Mouse (Mus musculus) liver, postnatal 0 days (tissue): ENCODE data around the gene Tex2. TPM values are rescaled to one million over a fixed set of nuclear protein-coding genes. Genes with fewer than 3 reads are reported as not detected.

Experiments
- ATAC-seq: fragments of 200-750 bp; cut with Nextera tagmentation; 2 replicates; pipeline ENCODE4 v1.8.0; 2017; ENCODE audit warnings: mild to moderate bottlenecking, moderate library complexity
- DNase-seq: peaks from one replicate; pipeline ENCODE4 v3.0.0-alpha.2; 2016
- H3K27ac ChIP-seq: fragments of 300-500 bp; sonication (generic); 2 replicates; pipeline ENCODE4 v1.5.1; 2014; ENCODE audit warnings: antibody characterized with exemption, moderate library complexity, mild to moderate bottlenecking, low read depth
- H3K27me3 ChIP-seq: fragments of 300-500 bp; sonication (generic); 2 replicates; pipeline ENCODE4 v1.6.1; 2014; ENCODE audit warnings: low read length, control low read depth, mixed read lengths; ENCODE audit not compliant: insufficient read depth
- H3K36me3 ChIP-seq: fragments of 300-500 bp; sonication (generic); replicated peaks from 2 replicates; pipeline ENCODE4 v1.6.1; 2014; ENCODE audit warnings: mild to moderate bottlenecking, control low read depth, low read length, moderate library complexity, mixed read lengths; ENCODE audit not compliant: insufficient read depth
- H3K4me1 ChIP-seq: fragments of 300-500 bp; sonication (generic); 2 replicates; pipeline ENCODE4 v1.6.1; 2014; ENCODE audit warnings: antibody characterized with exemption, mild to moderate bottlenecking, control low read depth; ENCODE audit not compliant: insufficient read depth
- H3K4me2 ChIP-seq: fragments of 300-500 bp; sonication (generic); 2 replicates; pipeline ENCODE4 v1.6.1; 2014; ENCODE audit warnings: low read depth, mild to moderate bottlenecking, low read length, moderate library complexity, mixed read lengths
- H3K4me3 ChIP-seq: fragments of 300-500 bp; sonication (generic); 2 replicates; pipeline ENCODE4 v1.5.1; 2014; ENCODE audit warnings: low read depth, low read length
- H3K9ac ChIP-seq: fragments of 300-500 bp; sonication (generic); replicated peaks from 2 replicates; pipeline ENCODE4 v1.6.1; 2014; ENCODE audit warnings: mild to moderate bottlenecking, moderate library complexity
- H3K9me3 ChIP-seq: fragments of 300-500 bp; sonication (generic); 2 replicates; pipeline ENCODE4 v1.6.1; 2016; ENCODE audit warnings: mild to moderate bottlenecking, control low read depth, low read length, mixed read lengths
- CTCF ChIP-seq: sonication (generic); IDR thresholded peaks from 2 replicates; pipeline ENCODE4 v1.5.1; 2016; ENCODE audit warnings: antibody characterized with exemption, low read depth
- EP300 ChIP-seq: IDR thresholded peaks from 2 replicates; pipeline ENCODE4 v1.6.1; 2016; ENCODE audit warnings: antibody characterized with exemption, low read depth, mild to moderate bottlenecking
- WGBS: fragments of 180-500 bp; shearing (Covaris S2); extraction: QIAGEN DNeasy Blood & Tissue Kit; methylation state at CpG from one replicate; pipeline ENCODE4 v1.1.7; 2014; ENCODE audit not compliant: insufficient replicate concordance; 5-methylcytosine and 5-hydroxymethylcytosine counted together
- polyA plus RNA-seq: library from polyadenylated mRNA; unstranded; fragments of >200 nt; fragmentation: Nextera tagmentation; extraction: Ambion mirVana; gene quantifications from 2 replicates; pipeline ENCODE4 v1.2.1, GENCODE M21; 2015

Tex2 gene
- polyA plus RNA-seq, 1 experiment from 2014 or later: 11.3 TPM

DNA sequence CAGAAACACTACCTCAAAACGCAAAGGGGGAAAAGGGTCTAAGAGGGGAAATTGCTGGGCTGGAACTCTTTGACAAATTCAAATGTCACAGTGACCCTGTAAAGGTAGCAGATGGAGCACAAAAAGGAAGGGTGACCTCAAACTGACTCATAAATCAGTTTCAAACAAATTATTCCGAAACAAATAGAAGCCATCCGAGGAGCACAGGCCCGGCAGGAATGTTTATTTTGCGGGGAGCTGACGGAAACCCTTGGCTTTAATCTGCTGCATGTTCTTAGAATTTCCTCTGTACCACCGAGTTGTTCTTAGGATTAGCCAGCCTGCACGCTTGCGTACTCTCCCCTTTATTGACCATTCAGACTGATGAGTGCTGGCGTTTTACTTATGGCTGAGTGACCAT is 123.2 kb downstream of the Tex2 start:
- no peak overlapping the region for H3K9ac ChIP-seq
- no peak overlapping the region for H3K27ac ChIP-seq
- WGBS: 63% methylated on average over 10 of the region's 10 CpGs

DNA sequence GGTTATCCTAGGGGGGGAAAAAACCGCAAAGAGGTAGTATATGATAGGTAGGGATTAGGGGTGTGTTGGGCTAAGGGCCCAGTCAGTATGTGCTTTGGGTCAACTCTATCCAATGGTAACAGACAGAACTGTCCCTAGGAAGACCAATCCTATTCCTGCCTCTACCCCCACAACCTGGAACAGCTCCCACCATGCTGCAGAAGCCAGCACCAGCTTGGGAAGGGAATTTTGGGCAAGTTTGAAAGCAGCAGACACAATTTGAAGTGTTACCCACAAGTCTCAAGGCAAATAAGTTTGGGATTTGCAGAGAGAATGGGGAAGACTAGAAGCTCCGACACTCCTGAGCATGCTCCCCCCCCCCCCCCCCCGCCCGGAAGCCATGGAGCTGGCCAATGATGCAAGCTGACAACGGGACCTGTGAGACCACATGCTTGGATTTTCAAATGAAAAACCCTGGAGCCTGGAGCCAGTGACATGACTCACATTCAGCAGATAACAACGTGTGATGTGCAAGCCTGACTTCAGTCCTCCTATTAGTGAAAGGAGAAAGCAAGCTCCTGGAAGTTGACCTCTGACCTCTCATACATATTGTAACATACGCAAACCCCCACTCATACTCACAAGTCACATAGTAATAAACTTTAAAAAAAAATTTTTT is 124.1 kb downstream of the Tex2 start:
- Histone ChIP-seq H3K27me3 (no peaks in the 10 kb centered on the region), H3K9me3 (no peaks in the 10 kb centered on the region), H3K4me2 (no peak overlapping the region), H3K27ac (peak overlapping the region; percentile 98), H3K9ac (no peak overlapping the region), H3K4me1 (peaks cover 21% of the 10 kb centered on the region), H3K36me3 (no peaks in the 10 kb centered on the region), H3K4me3 (no peak overlapping the region)
- TF ChIP-seq EP300 (no peak), CTCF (no peak)
- 45% methylated on average over 7 of the region's 7 CpGs for WGBS
- no peak for DNase-seq
- no peak for ATAC-seq

More for the DNA sequence above, 123.2 kb downstream of the Tex2 start:
- H3K36me3 ChIP-seq: no peaks in the 10 kb centered on the region
- H3K27me3 ChIP-seq: no peaks in the 10 kb centered on the region
- DNase-seq (no peak), ATAC-seq (no peak)
- H3K9me3 ChIP-seq: no peaks in the 10 kb centered on the region
- peaks cover 20% of the 10 kb centered on the region for H3K4me1 ChIP-seq
- TF ChIP-seq CTCF (no peak), EP300 (no peak)
- no peak overlapping the region for H3K4me3 ChIP-seq
- no peak overlapping the region for H3K4me2 ChIP-seq

DNA sequence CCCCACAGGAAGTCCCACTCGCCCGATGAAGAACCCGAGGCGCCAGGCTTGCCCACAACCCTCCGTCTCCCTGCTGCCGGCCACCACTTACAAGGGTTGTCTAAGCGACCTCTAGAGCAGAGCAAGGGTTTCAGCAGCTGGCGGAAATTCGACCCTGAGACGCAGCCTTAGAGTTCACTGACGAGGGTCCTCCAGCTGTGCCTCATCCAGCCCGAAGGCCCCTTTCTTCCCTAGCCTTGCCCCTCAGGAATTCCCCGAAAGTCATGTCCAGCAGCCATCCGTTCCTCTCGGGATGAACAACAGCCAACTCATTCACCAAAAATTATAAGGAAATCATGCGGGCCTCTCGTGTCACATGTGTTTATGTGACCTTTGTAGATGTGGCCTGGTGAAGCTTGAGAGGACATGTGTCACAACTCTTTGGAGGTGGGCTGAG is 125.1 kb downstream of the Tex2 start:
- no peak for DNase-seq
- peak overlapping the region; percentile 99 for H3K9ac ChIP-seq
- H3K4me3 ChIP-seq: peak overlapping the region; percentile 100
- no peaks in the 10 kb centered on the region for H3K27me3 ChIP-seq
- WGBS: 10% methylated on average over 17 of the region's 17 CpGs
- H3K9me3 ChIP-seq: no peaks in the 10 kb centered on the region
- ATAC-seq: peak; percentile 9
- H3K27ac ChIP-seq: peak overlapping the region; percentile 98
- peak overlapping the region; percentile 93 for H3K4me2 ChIP-seq
- TF ChIP-seq EP300 (no peak), CTCF (no peak)
- H3K4me1 ChIP-seq: peaks cover 20% of the 10 kb centered on the region
- no peaks in the 10 kb centered on the region for H3K36me3 ChIP-seq

DNA sequence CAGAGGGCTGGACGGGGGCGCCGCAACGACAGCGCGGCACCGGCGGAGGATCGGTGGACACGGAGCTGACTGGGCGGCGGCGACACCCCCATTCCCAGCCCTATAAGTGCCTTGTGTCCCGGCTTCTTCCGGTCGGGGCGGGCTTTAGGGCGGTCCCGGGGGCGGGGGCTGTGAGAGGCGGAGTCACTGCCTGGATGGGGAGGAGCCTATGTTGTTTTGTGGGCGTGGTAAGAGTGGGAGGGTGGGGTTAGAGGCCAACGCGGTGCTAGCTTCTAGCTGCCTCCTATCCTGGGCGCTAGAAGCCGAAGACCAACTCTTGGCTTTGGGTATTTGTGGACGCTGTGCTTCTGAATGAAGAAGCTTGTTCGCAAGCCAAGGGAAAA is 125.5 kb downstream of the Tex2 start, which contains the start of gene Ern1:
Gene Ern1, minus strand, starts transcription at position 120 of the 383 bp plus-strand sequence.
- 0% methylated on average over 22 of the region's 28 CpGs for WGBS
- peak; percentile 96 for ATAC-seq

DNA sequence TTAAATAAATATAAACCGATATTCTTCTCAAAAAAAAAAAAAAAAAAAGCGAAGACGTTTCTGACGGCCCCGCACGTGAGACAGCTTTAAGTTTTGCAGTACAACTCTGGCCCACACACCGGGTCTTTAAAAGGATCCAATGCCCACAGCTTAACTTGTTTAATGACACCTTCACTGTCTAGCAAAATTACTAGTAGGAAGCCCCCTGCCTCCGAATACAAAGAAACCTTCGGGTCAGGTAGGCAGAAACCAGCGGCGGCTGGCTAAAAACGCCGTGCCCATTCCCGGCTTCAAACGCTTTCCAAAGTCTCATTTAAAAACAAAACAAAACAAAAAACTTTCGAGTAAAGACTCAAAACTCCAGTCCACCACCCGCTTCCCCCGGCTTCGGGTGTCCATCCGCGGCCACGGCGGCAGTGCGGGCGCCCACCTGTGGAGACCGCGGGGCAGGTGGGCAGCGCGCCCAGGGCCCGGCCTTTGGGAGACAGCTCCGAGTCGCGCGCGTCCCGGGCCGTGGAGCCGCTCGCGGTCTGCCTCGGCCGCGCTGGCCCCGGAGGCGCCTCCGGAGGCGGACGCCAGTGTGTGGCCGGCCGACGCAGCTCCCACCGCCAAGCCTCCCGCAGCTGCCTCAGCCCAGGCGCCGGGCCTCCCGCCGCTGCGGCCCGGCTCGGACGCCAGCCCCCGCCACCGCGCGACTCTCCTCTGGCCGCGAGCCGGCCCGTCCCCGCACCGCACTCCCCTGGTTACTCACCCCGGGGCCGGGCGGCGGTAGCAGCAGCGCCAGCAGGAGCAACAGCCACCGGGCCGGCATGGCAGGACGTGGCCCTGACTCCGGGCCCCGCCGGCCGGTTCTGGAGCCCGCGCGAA is 126.1 kb downstream of the Tex2 start:
- peak; percentile 72 for ATAC-seq
- WGBS: under 1% methylated on average over 60 of the region's 86 CpGs

More for the DNA sequence above, 125.5 kb downstream of the Tex2 start, which contains the start of gene Ern1:
- Histone ChIP-seq H3K4me3 (peak within 1 kb of the TSS; percentile 100), H3K9ac (peak within 1 kb of the TSS; percentile 99), H3K36me3 (no peaks in the 10 kb centered on the region), H3K4me1 (peaks cover 21% of the 10 kb centered on the region), H3K27me3 (no peaks in the 10 kb centered on the region), H3K9me3 (no peaks in the 10 kb centered on the region), H3K27ac (peak within 1 kb of the TSS; percentile 98), H3K4me2 (peak within 1 kb of the TSS; percentile 93)
- TF ChIP-seq EP300: no peak
- 0 out of 2 replicates have a peak, but pooled peaks have one; percentile 4 for TF ChIP-seq CTCF
- peak; percentile 98 for DNase-seq

More for the DNA sequence above, 126.1 kb downstream of the Tex2 start:
- H3K4me2 ChIP-seq: peak overlapping the region; percentile 93
- peak overlapping the region; percentile 98 for H3K27ac ChIP-seq
- peak overlapping the region; percentile 99 for H3K9ac ChIP-seq
- H3K4me3 ChIP-seq: peak overlapping the region; percentile 100
- H3K27me3 ChIP-seq: no peaks in the 10 kb centered on the region
- H3K9me3 ChIP-seq: no peaks in the 10 kb centered on the region
- DNase-seq: peak; percentile 72
- TF ChIP-seq CTCF (0 out of 2 replicates have a peak, but pooled peaks have one; percentile 6), EP300 (no peak)
- peaks cover 24% of the 10 kb centered on the region for H3K4me1 ChIP-seq
- no peaks in the 10 kb centered on the region for H3K36me3 ChIP-seq
